Mouse (Mus musculus) colon, adult 2 months (tissue): ENCODE data around the gene Thra. TPM values are rescaled to one million over a fixed set of nuclear protein-coding genes. Genes with fewer than 3 reads are reported as not detected.

Experiments used
- polyA plus RNA-seq: library from polyadenylated mRNA; depleted of rRNA; stranded (reverse); fragments of >200 nt; gene quantifications from 2 replicates; pipeline ENCODE4 v1.2.3, GENCODE M21; 2012; rRNA removed

Thra gene
- 92.5 and 95.9 TPM in 2 replicates for polyA plus RNA-seq

DNA sequence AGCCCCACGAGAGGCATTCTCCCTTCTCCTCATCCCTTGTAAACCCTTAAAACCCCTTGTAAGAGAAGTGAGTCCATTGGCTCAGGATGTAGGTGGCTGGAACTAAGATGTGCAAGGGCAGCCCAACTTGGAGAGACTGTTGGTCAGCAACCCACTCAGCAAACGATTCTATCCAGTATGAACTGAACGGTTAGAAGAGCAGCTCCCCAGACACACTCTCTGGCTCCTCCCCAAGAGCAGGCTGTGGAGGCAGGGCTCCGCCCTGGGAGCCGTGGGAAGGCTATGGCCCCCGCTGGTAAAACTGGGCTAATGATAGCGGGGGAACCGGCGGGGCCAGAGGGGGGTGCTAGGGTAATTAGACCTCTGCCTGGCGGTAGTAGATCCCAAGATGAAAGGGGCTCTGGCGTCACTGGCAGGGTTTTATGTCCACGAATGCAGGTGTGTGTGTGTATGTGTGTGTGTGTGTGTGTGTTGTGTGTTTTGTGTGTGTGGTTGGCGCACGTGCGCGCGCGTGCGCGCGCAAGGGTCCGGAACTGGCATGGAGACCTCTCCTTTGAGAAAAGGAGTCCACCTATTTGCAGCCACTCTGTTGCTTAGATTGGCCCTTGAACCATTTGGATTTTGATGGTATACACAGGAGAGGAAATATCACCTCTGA, at the start of gene Thra:
TSS of gene Thra (plus strand) at position 246 of the 658 bp plus-strand sequence.

DNA sequence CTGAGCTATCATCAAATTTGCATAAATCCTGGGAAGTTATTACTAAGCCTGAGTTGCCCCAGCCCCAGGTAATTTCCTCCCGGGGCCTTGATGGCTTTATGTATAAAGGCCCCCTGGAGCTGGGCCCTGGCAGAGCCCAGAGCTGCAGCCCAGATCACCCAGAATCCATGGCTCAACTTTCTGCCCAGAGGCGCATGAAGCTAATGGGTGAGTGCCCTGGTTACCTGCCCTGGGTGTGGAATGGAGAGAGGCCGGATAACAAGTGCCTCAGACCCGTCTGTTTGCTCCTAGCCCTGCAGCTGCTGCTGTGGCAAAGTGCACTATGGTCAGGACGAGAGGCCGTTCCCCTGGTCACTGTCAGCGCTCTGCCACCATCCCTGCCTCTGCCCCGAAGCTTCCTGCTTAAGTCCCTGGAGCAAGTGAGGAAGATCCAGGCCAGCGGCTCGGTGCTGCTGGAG, 39.2 kb upstream of the Thra start, which contains the start of gene Csf3:
TSS of gene Csf3 (plus strand) at position 51 of the 458 bp plus-strand sequence.

DNA sequence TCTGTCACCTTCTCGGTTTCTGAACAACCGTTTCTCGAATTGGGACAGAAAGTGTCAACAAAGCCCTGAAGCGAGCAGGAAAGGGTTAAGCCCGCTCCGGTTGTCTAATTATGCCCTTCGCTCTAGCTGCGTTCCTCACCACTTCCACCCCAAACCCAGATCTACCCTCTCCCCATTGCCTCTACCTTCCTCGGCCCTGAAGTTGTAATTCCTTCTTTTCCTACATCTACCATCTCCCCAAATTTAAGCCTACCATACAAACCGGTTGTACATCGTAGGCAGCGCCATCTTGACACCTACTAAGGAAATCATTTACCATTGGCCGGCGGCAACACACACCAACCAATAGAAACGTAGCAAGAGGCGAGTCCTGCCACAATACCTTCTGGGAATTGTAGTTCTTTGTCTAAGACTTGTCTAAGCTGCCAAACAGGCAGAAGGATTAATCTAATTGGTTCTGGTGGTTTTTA, 11.3 kb upstream of the Thra start, which contains the start of gene Med24:
TSS of gene Med24 (minus strand) at position 317 of the 470 bp plus-strand sequence.

DNA sequence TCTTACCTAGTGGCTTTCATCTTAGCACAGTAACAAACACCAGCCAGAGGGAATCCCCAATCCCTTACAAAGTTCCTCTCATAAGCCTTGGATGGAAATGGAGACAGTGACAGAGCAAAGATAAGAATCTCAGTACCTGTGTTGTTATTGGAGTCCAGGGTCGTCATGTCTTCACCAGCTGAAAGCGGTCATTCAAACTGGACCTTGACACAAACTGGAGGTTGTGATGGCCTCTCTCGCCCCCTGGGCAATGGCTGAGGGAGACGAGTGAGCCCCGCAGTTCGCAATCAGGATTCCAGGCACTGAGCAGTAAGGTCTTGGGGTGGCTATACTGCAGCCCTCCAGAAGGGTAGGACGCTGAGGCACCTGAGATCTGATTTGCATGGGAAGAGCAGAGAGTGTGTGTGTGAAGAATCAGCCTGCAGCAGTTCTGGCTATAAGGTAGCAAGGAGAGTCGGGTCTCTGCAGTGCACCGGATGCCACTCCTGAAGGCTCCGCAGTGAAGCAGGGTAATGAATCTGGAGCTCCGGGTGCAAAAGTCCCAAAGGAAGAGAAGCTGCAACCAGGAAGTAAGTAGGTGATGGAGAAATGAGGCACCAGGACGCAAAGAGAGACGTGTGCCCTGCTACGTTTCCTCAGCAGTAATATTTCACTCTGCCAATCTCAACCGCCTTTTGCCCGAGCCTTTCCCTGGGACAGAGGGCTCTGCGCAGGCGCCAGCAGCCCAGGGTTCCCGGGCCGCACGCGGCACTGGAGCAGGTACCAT, 34.3 kb downstream of the Thra start, which contains the start of gene Nr1d1:
TSS of gene Nr1d1 (minus strand) at position 752 of the 766 bp plus-strand sequence.

DNA sequence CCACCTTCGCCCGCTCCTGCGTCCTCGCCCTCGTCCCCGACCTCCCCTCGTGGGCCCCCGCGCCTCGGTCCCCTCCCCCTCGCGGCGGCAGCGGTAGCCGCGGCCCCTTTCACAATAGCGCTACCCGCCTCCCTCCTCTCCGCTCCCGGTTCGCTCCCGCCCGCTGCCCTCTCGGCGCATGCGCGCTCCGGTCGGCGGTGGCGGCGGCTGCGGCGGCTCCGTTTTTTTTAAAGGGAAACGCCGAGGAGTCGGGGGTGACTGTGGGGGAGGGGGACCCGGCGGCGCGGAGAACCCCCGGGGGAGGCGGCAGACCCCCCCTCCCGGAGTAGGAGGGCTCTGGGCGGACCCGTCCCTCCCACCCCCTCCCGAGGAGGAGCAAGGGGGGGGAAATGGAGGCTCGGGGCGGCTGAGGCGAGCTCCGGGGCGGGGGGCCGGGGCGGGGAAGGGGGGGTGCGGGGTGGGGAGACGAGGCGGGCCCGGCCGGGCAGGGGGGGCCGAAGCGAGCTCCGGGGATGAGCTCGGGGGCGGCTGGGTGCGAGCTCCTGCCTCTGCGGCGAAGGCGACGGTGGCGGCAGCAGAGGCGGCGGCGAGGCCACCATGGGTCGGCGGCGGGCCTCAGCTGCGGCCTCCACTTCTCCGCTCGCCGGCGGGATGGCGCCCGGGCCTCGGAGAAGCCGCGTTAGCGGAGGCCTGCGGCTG, 54.7 kb downstream of the Thra start, which contains the start of gene Msl1:
TSS of gene Msl1 (plus strand) at position 502 of the 699 bp plus-strand sequence.

DNA sequence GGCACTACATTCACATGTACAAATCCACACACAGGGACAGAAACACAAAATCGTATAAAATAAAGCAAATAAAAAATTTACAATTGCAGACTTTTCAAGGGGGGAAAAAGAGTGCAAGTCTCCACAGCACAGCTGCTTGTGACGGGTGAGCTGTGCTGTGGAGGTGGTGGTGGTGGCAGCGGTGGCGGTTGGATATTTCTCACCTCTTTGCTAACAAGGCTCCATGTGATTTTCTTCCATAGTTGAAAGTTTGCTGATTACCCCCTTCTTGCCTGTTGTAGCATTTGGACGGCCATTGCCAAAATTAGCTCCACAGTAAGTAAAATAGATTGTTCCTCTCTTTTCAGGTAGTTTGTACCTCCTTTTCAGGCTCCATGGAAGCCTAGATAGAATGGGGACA, 64.2 kb downstream of the Thra start, which contains the start of gene Casc3:
TSS of gene Casc3 (plus strand) at position 301 of the 400 bp plus-strand sequence.

Other genes starting within 250 kb of the Thra start
- 2.0 and 3.7 TPM in 2 replicates for gene Ikzf3, start 194.6 kb upstream of the Thra start, polyA plus RNA-seq
- 0.07 TPM in 1 of 2 replicates, not detected in the other for gene Zpbp2, start 189.5 kb upstream of the Thra start, polyA plus RNA-seq
- gene Ormdl3, start 153.3 kb upstream of the Thra start, polyA plus RNA-seq = 45.6 and 52.7 TPM in 2 replicates
- gene Lrrc3c, start 142.3 kb upstream of the Thra start, polyA plus RNA-seq = not detected in 2 replicates
- gene Gm12355, start 115.0 kb upstream of the Thra start, polyA plus RNA-seq = not detected in 2 replicates
- not detected in 2 replicates for gene Gsdma3, start 114.3 kb upstream of the Thra start, polyA plus RNA-seq
- gene Gsdma2, start 93.9 kb upstream of the Thra start, polyA plus RNA-seq = not detected in 2 replicates
- gene Gsdma, start 76.3 kb upstream of the Thra start, polyA plus RNA-seq = 0.69 and 0.73 TPM in 2 replicates
- gene Psmd3, start 58.1 kb upstream of the Thra start, polyA plus RNA-seq = 141 and 155 TPM in 2 replicates
- gene Csf3, start 39.4 kb upstream of the Thra start, polyA plus RNA-seq = 0.15 TPM in 1 of 2 replicates, not detected in the other
- gene Med24, start 11.2 kb upstream of the Thra start, polyA plus RNA-seq = 55.2 and 59.0 TPM in 2 replicates
- 109 and 137 TPM in 2 replicates for gene Nr1d1, start 34.7 kb downstream of the Thra start, polyA plus RNA-seq
- 41.3 and 41.4 TPM in 2 replicates for gene Msl1, start 54.9 kb downstream of the Thra start, polyA plus RNA-seq
- 29.8 and 31.0 TPM in 2 replicates for gene Casc3, start 64.3 kb downstream of the Thra start, polyA plus RNA-seq
- gene Rapgefl1, start 96.1 kb downstream of the Thra start, polyA plus RNA-seq = 101 and 113 TPM in 2 replicates
- 13.4 and 17.6 TPM in 2 replicates for gene Wipf2, start 123.0 kb downstream of the Thra start, polyA plus RNA-seq
- 0.47 and 0.62 TPM in 2 replicates for gene Cdc6, start 167.2 kb downstream of the Thra start, polyA plus RNA-seq
- gene Rara, start 187.2 kb downstream of the Thra start, polyA plus RNA-seq = 29.3 and 34.7 TPM in 2 replicates
- gene Gjd3, start 242.4 kb downstream of the Thra start, polyA plus RNA-seq = 3.7 and 5.6 TPM in 2 replicates